Mouse (Mus musculus): ENCODE measurements at regions not wholly inside any gene's neighbourhood (a gene's known extent, or its start where the extent isn't known, plus 50 kb on each side); places are given as distances from the start of the nearest gene placed in this dataset.

GRCm38 (mm10) chr1:36013823-36014341 is 54.3 kb upstream of the Hs6st1 start:
- DNase-seq: no peak

- DNase-seq: no peak
Observed at GRCm38 (mm10) chr1:36014372-36014771, 53.8 kb upstream of the Hs6st1 start.

- no peak for DNase-seq
Observed at GRCm38 (mm10) chr1:36015210-36015609, 53.0 kb upstream of the Hs6st1 start.

- DNase-seq: no peak
Observed at GRCm38 (mm10) chr1:36016566-36016965, 51.6 kb upstream of the Hs6st1 start.

GRCm38 (mm10) chr1:36017061-36017461 is 51.1 kb upstream of the Hs6st1 start:
- DNase-seq: no peak

GRCm38 (mm10) chr1:36017656-36018055 is 50.5 kb upstream of the Hs6st1 start:
- DNase-seq: no peak

Measured in gastrocnemius, postnatal 10 days (tissue).